Mouse (Mus musculus): ENCODE results near the gene Kif14. TPM values are rescaled to one million over a fixed set of nuclear protein-coding genes. Genes with fewer than 3 reads are reported as not detected.
A peak's percentile ranks its signal among the peaks of the same experiment; 100 is the strongest.

The Kif14 gene
- total and polyA plus RNA-seq, 3 experiments: 5.5 to 12.0 (median 7.8) TPM

DNA sequence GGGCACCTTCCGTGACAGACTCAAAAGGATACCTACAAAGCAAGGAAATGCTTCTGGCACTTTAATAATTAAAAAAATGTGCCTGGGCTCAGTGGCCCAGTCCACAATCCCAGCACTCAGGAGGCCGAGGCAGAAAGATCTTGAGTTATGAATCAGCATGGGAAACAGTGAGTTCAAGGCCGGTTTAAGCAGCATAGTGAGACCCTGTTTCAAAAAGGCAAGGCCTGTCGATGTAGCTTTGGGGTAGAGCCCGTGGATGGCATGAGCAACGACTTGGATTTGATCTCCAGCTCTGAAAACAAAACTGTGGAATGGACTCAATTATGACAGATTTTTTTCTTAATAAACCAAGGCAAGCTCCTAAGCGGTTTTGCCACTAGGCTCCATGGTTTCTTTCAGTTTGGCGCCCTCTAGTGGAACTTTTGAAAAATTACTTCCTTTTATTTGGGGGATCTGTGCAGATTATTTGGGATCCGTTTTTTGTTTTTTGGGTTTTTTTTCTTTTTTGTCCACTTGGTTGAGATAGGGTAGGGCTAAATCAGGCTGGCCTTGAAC, 7.4 kb upstream of the Kif14 start:
- H3K4me3 ChIP-seq (replicated peaks in 1 of 3; ENCODE audit: low read depth in 2 of 3, low read length in 2 of 3, poor library complexity in 1 of 3): no peak overlapping the region
- H3K27ac ChIP-seq (ENCODE audit: insufficient read depth, low read depth): no peak overlapping the region
- DNase-seq (ENCODE audit: extremely low read depth): peak; percentile 67
- H3K36me3 ChIP-seq (replicated peaks in 1 of 2; ENCODE audit: control insufficient read depth in 1 of 2, insufficient read depth in 1 of 2, low read length in 1 of 2): no peaks in the 10 kb centered on the region
- no peak overlapping the region for H3K9ac ChIP-seq (ENCODE audit: insufficient read depth, low read depth)
- no peaks in the 10 kb centered on the region for H3K79me2 ChIP-seq (replicated peaks; ENCODE audit: control insufficient read depth, extremely low read depth, insufficient read depth, poor library complexity, severe bottlenecking)
- in situ Hi-C loops (cut with MboI; ENCODE audit: low pct_ligation_motif_present, low pct_unique_long_range_greater_than_20kb, low sequenced_read_pairs) (loop anchor here (5.0 kb wide), 1 partner anchor 156 kb away; no protein-coding TSS in a partner anchor), dilution Hi-C loops (cut with MboI; ENCODE audit: extremely low pct_ligation_motif_present, extremely low pct_unique_long_range_greater_than_20kb, low sequenced_read_pairs) (no loop called here)
- H3K27me3 ChIP-seq (replicated peaks): peaks cover 2% of the 10 kb centered on the region
- H3K9me3 ChIP-seq (replicated peaks; ENCODE audit: low read length): peaks cover 4% of the 10 kb centered on the region
- H3K4me2 ChIP-seq (ENCODE audit: insufficient read depth, low read depth, poor library complexity, severe bottlenecking): peak overlapping the region; percentile 8; the same call in 1 of the 2 replicates
- no peaks in the 10 kb centered on the region for H3K4me1 ChIP-seq (ENCODE audit: control insufficient read depth in 1 of 2, insufficient read depth in 2 of 2)
- TF ChIP-seq HCFC1 (IDR thresholded peaks at IDR 0.05; ENCODE audit: low read depth, low read length) (no peak), SMC3 (IDR thresholded peaks at IDR 0.05; ENCODE audit: low read depth, low read length) (peak; percentile 78), PAX5 (IDR thresholded peaks at IDR 0.05; ENCODE audit: low read length) (no peak), EP300 (IDR thresholded peaks at IDR 0.05; ENCODE audit: low read length) (no peak), CHD2 (IDR thresholded peaks at IDR 0.05; ENCODE audit: low read length) (no peak), TCF12 (IDR thresholded peaks at IDR 0.05; ENCODE audit: low read depth, low read length) (no peak), USF1 (IDR thresholded peaks at IDR 0.05; ENCODE audit: low read depth, low read length) (no peak), MAX (IDR thresholded peaks at IDR 0.05; ENCODE audit: low read length) (no peak), CTCF (conservative IDR thresholded peaks at IDR 0.05 in 1 of 2, IDR thresholded peaks at IDR 0.05 in 1 of 2; ENCODE audit: low read depth in 2 of 2, low read length in 2 of 2) (peak; percentile 28 to 91; a peak in 3 of 4 replicates), TBP (conservative IDR thresholded peaks at IDR 0.05; ENCODE audit: low read depth, low read length) (no peak), ZNF384 (IDR thresholded peaks at IDR 0.05; ENCODE audit: low read depth, low read length) (peak; percentile 66; the same call in 1 of the 2 replicates), ZC3H11A (IDR thresholded peaks at IDR 0.05; ENCODE audit: low read depth, low read length) (peak; percentile 73), MXI1 (IDR thresholded peaks at IDR 0.05; ENCODE audit: low read depth, low read length) (no peak), GABPA (IDR thresholded peaks at IDR 0.05; ENCODE audit: insufficient replicate concordance, low read depth, low read length) (no peak), RAD21 (IDR thresholded peaks at IDR 0.05; ENCODE audit: low read depth, low read length) (peak; percentile 95), IRF4 (IDR thresholded peaks at IDR 0.05; ENCODE audit: low read depth, low read length) (no peak), KAT2A (IDR thresholded peaks at IDR 0.05; ENCODE audit: insufficient replicate concordance, low read length) (no peak)

DNA sequence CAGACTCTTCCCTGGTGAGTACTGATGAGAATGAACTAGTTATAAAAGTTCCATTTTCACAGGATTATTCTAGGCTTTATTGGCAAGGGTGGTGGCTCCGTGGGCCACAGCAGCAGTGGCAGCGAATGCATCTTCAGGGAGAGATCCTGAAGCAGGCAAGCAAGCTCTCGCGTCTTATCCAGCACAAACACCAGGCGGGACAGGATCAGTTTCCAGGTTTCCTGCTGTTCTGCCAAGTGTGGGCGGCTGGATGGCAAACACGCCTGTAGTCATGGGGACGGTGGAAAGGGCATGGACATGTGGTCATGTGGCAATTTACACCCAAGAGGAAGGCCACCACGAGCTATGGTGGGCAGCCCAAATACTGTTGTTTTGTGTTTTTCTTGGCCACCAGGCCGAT, 3.7 kb upstream of the Kif14 start:
- Histone ChIP-seq H3K4me2 (ENCODE audit: insufficient read depth, low read depth, poor library complexity, severe bottlenecking) (no peak overlapping the region), H3K27me3 (replicated peaks) (no peaks in the 10 kb centered on the region), H3K9me3 (replicated peaks; ENCODE audit: low read length) (peaks cover 4% of the 10 kb centered on the region), H3K79me2 (replicated peaks; ENCODE audit: control insufficient read depth, extremely low read depth, insufficient read depth, poor library complexity, severe bottlenecking) (0 out of 2 replicates have a peak, but pooled peaks cover 4% of the 10 kb centered on the region), H3K4me3 (replicated peaks in 1 of 3; ENCODE audit: low read depth in 2 of 3, low read length in 2 of 3, poor library complexity in 1 of 3) (no peak overlapping the region), H3K36me3 (replicated peaks in 1 of 2; ENCODE audit: control insufficient read depth in 1 of 2, insufficient read depth in 1 of 2, low read length in 1 of 2) (peaks cover 0 to under 1% of the 10 kb centered on the region in 2 experiments), H3K4me1 (ENCODE audit: control insufficient read depth in 1 of 2, insufficient read depth in 2 of 2) (peaks cover 0 to 7% of the 10 kb centered on the region in 2 experiments; a peak in 2 of 4 replicates), H3K9ac (ENCODE audit: insufficient read depth, low read depth) (no peak overlapping the region), H3K27ac (ENCODE audit: insufficient read depth, low read depth) (no peak overlapping the region)
- TF ChIP-seq MYC (IDR thresholded peaks at IDR 0.05; ENCODE audit: low read depth, low read length) (no peak), MEF2A (IDR thresholded peaks at IDR 0.05; ENCODE audit: borderline replicate concordance, low read depth, low read length) (no peak), IRF4 (IDR thresholded peaks at IDR 0.05; ENCODE audit: low read depth, low read length) (no peak), TBP (conservative IDR thresholded peaks at IDR 0.05; ENCODE audit: low read depth, low read length) (no peak), CTCF (conservative IDR thresholded peaks at IDR 0.05 in 1 of 2, IDR thresholded peaks at IDR 0.05 in 1 of 2; ENCODE audit: low read depth in 2 of 2, low read length in 2 of 2) (no peak), TCF12 (IDR thresholded peaks at IDR 0.05; ENCODE audit: low read depth, low read length) (no peak), MAZ (IDR thresholded peaks at IDR 0.05; ENCODE audit: low read depth, low read length) (no peak), ELF1 (IDR thresholded peaks at IDR 0.05; ENCODE audit: low read depth, low read length) (no peak)
- no peak for DNase-seq (ENCODE audit: extremely low read depth)
- in situ Hi-C loops (cut with MboI; ENCODE audit: low pct_ligation_motif_present, low pct_unique_long_range_greater_than_20kb, low sequenced_read_pairs) (no loop called here), dilution Hi-C loops (cut with MboI; ENCODE audit: extremely low pct_ligation_motif_present, extremely low pct_unique_long_range_greater_than_20kb, low sequenced_read_pairs) (no loop called here)
